Mouse (Mus musculus): ENCODE measurements around the gene Rhd.

GRCm38 (mm10) chr4:134925206-134925605 lies 60.9 kb downstream of the Rhd start:
- no peak for TF ChIP-seq CTCF (IDR thresholded peaks at IDR 0.05; ENCODE audit: control insufficient read depth, insufficient read depth, low read length)
- no peak for TF ChIP-seq POLR2A (IDR thresholded peaks at IDR 0.05; ENCODE audit: borderline replicate concordance, control insufficient read depth, low read depth, low read length)

Data from bone marrow, adult 2 months (tissue).